Mouse (Mus musculus) heart, embryonic 12.5 days (tissue): Measurements from ENCODE around the gene Cfap73. TPM values are rescaled to one million over a fixed set of nuclear protein-coding genes. Genes with fewer than 3 reads are reported as not detected.

ENCODE experiments used
- ATAC-seq: fragments of 200-750 bp; cut with Nextera tagmentation; 2 replicates; pipeline ENCODE4 v1.8.0; 2017; ENCODE audit warnings: moderate TSS enrichment, moderate library complexity; ENCODE audit not compliant: insufficient number of reproducible peaks, low FRiP score
- H3K27ac ChIP-seq: fragments of 300-500 bp; sonication (generic); 2 replicates; pipeline ENCODE4 v1.5.1; 2016; ENCODE audit warnings: mild to moderate bottlenecking, moderate library complexity; ENCODE audit not compliant: poor library complexity, severe bottlenecking
- H3K27me3 ChIP-seq: fragments of 300-500 bp; sonication (generic); replicated peaks from 2 replicates; pipeline ENCODE4 v1.6.1; 2016; ENCODE audit warnings: mild to moderate bottlenecking, moderate library complexity
- H3K36me3 ChIP-seq: fragments of 300-500 bp; sonication (generic); 2 replicates; pipeline ENCODE4 v1.6.1; 2016; ENCODE audit warnings: mild to moderate bottlenecking, moderate library complexity
- H3K4me1 ChIP-seq: fragments of 300-500 bp; sonication (generic); replicated peaks from 2 replicates; pipeline ENCODE4 v1.6.1; 2016; ENCODE audit warnings: mild to moderate bottlenecking
- H3K4me2 ChIP-seq: fragments of 300-500 bp; sonication (generic); 2 replicates; pipeline ENCODE4 v1.6.1; 2016; ENCODE audit warnings: mild to moderate bottlenecking, moderate library complexity
- H3K4me3 ChIP-seq: fragments of 300-500 bp; sonication (generic); 2 replicates; pipeline ENCODE4 v1.5.1; 2016; ENCODE audit warnings: mild to moderate bottlenecking
- H3K9ac ChIP-seq: fragments of 300-500 bp; sonication (generic); 2 replicates; pipeline ENCODE4 v1.6.1; 2016; ENCODE audit warnings: mild to moderate bottlenecking, moderate library complexity
- H3K9me3 ChIP-seq: fragments of 300-500 bp; sonication (generic); replicated peaks from 2 replicates; pipeline ENCODE4 v1.6.1; 2016; ENCODE audit warnings: mild to moderate bottlenecking, moderate library complexity
- WGBS: fragments of 180-500 bp; shearing (Covaris S2); methylation state at CpG from one replicate; pipeline ENCODE4 v1.1.7; 2016; 5-methylcytosine and 5-hydroxymethylcytosine counted together
- polyA plus RNA-seq: library from polyadenylated mRNA; unstranded; fragments of >200 nt; fragmentation: Nextera tagmentation; extraction: Ambion mirVana; gene quantifications from 2 replicates; pipeline ENCODE4 v1.2.1, GENCODE M21; 2016

The Cfap73 gene
- polyA plus RNA-seq, 1 experiment from 2014 or later = not detected

GRCm38 (mm10) chr5:120664888-120665287, 30.9 kb upstream of the Cfap73 start:
- Histone ChIP-seq H3K4me2 (no peak overlapping the region), H3K36me3 (no peaks in the 10 kb centered on the region), H3K9me3 (no peaks in the 10 kb centered on the region), H3K9ac (no peak overlapping the region), H3K4me3 (no peak overlapping the region), H3K4me1 (no peaks in the 10 kb centered on the region), H3K27me3 (peaks cover 66% of the 10 kb centered on the region), H3K27ac (no peak overlapping the region)
- WGBS = 43% methylated on average over 2 of the region's 2 CpGs
- no peak for ATAC-seq

GRCm38 (mm10) chr5:120660816-120661215, 26.8 kb upstream of the Cfap73 start:
- Histone ChIP-seq H3K4me2 (no peak overlapping the region), H3K27ac (no peak overlapping the region), H3K9me3 (no peaks in the 10 kb centered on the region), H3K36me3 (no peaks in the 10 kb centered on the region), H3K4me3 (no peak overlapping the region), H3K9ac (no peak overlapping the region), H3K27me3 (peaks cover 70% of the 10 kb centered on the region), H3K4me1 (no peaks in the 10 kb centered on the region)
- no peak for ATAC-seq
- WGBS = 49% methylated on average over 5 of the region's 5 CpGs

DNA sequence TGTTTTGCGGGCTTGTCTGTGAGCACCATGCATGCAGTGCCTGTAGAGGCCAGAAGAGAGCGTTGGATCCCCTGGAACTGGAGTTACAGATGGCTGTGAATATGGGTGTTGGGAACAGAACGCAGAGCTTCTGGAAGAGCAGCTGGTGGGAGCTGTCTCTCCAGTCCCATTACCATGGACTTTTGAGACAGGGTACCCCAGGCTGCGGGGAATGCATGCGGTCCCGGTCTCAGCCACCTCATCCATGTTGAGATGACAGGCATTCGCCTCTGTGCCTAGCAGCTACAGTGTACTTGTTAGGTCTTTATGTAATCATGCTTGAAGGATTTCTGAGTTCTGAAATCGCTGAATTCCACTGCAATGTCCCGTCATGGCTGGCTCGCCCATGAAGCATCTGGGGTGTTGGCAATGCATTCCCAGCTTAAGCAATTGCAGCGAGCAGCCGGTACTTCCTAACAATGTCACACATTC, 22.3 kb upstream of the Cfap73 start:
- peaks cover 69% of the 10 kb centered on the region for H3K27me3 ChIP-seq
- 80% methylated on average over 12 of the region's 12 CpGs for WGBS
- no peak overlapping the region for H3K9ac ChIP-seq
- no peak for ATAC-seq
- H3K4me2 ChIP-seq = no peak overlapping the region
- H3K4me3 ChIP-seq = no peak overlapping the region
- no peaks in the 10 kb centered on the region for H3K4me1 ChIP-seq
- H3K36me3 ChIP-seq = no peaks in the 10 kb centered on the region
- no peak overlapping the region for H3K27ac ChIP-seq
- H3K9me3 ChIP-seq = no peaks in the 10 kb centered on the region

GRCm38 (mm10) chr5:120653873-120654272, 19.8 kb upstream of the Cfap73 start:
- peaks cover 80% of the 10 kb centered on the region for H3K27me3 ChIP-seq
- H3K4me3 ChIP-seq = no peak overlapping the region
- 87% methylated on average over 2 of the region's 2 CpGs for WGBS
- H3K4me2 ChIP-seq = no peak overlapping the region
- no peak overlapping the region for H3K9ac ChIP-seq
- no peaks in the 10 kb centered on the region for H3K36me3 ChIP-seq
- no peak overlapping the region for H3K27ac ChIP-seq
- peaks cover 3% of the 10 kb centered on the region for H3K4me1 ChIP-seq
- H3K9me3 ChIP-seq = no peaks in the 10 kb centered on the region
- no peak for ATAC-seq

GRCm38 (mm10) chr5:120652915-120653701, 19.1 kb upstream of the Cfap73 start:
- Histone ChIP-seq H3K27ac (no peak overlapping the region), H3K4me2 (no peak overlapping the region), H3K4me1 (peaks cover 11% of the 10 kb centered on the region), H3K9ac (no peak overlapping the region), H3K27me3 (peaks cover 76% of the 10 kb centered on the region), H3K4me3 (no peak overlapping the region), H3K9me3 (no peaks in the 10 kb centered on the region), H3K36me3 (no peaks in the 10 kb centered on the region)
- no peak for ATAC-seq
- WGBS = 82% methylated on average over 28 of the region's 28 CpGs

DNA sequence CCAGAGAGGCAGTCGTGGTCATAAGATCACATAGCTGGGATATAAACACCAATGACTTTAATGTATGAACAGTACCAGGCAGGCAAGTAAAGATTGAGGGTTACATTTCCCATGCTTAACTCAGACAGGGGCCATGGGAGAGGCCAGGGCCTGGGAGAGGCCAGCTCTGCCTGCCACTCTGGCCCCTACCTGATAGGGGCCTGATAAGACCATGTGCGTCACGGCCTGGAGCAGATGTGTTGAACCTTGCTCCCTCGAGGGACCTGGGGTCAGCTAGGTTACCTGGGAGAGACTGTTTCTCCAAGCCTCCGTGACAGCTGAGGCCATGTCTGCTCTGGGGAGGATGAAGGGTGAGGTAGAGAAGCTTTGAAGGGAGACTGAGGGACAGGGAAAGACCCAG, 17.2 kb upstream of the Cfap73 start:
- Histone ChIP-seq H3K9ac (no peak overlapping the region), H3K9me3 (no peaks in the 10 kb centered on the region), H3K4me3 (no peak overlapping the region), H3K4me2 (no peak overlapping the region), H3K4me1 (peaks cover 11% of the 10 kb centered on the region), H3K36me3 (no peaks in the 10 kb centered on the region), H3K27ac (no peak overlapping the region), H3K27me3 (peaks cover 78% of the 10 kb centered on the region)
- no peak for ATAC-seq
- 33% methylated on average over 5 of the region's 5 CpGs for WGBS

DNA sequence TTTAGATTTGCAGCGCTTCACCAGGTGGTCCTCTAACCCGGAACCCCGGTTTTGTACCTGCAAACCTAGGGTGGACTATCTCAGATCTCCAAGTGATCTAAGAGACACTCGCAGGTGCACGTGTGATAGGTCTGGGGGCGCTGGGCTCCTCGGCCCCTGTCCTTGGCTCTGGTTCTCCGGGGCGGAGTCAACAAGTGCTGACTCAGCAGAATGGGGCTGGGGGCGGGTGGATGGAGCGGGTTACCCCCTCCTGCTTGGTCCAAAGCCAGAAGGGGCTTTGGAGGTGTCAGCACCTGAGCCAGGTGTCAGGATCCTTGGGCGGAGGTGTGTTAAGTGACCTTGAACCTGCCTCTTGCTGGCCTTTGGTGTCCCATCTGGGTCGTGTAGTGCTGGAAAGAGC, 15.9 kb upstream of the Cfap73 start:
- H3K4me3 ChIP-seq = no peak overlapping the region
- H3K27me3 ChIP-seq = peaks cover 77% of the 10 kb centered on the region
- no peak overlapping the region for H3K9ac ChIP-seq
- WGBS = 20% methylated on average over 13 of the region's 13 CpGs
- peaks cover 11% of the 10 kb centered on the region for H3K4me1 ChIP-seq
- H3K27ac ChIP-seq = no peak overlapping the region
- no peak overlapping the region for H3K4me2 ChIP-seq
- H3K9me3 ChIP-seq = no peaks in the 10 kb centered on the region
- no peak for ATAC-seq
- H3K36me3 ChIP-seq = no peaks in the 10 kb centered on the region

DNA sequence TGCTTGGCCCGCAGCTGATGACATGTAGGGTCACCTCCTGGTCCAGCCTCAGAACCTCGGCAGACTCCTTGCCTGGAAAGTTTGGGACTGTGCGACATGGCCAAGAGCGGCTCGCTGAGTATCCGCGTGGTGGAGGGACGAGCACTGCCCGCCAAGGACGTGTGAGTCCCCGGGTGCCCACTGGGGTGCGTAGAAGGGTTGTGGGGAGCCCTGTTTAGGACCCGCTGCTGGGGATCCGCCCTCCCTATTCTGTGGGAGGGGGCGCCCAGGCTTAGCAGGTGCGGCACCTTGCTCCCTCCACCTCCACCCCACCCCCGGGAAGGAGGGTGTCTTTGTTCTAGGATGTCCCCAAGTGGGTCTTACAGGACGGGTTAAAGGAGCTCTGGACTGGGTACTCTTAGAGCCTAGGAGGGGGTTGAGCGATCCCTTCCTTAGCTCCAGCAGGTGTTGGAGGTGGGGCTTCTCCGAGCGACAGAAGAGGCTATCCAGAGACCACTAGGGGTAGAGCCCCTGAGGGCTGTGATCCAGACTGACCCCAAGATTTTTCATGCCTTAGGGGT, 15.4 kb upstream of the Cfap73 start:
- H3K27me3 ChIP-seq = peaks cover 72% of the 10 kb centered on the region
- no peak; the same call in none of the 2 replicates for ATAC-seq
- peak overlapping the region; percentile 50; the same call in 1 of the 2 replicates for H3K9ac ChIP-seq
- H3K4me2 ChIP-seq = peak overlapping the region; percentile 75
- WGBS = 7% methylated on average over 21 of the region's 21 CpGs
- H3K36me3 ChIP-seq = no peaks in the 10 kb centered on the region
- peaks cover 11% of the 10 kb centered on the region for H3K4me1 ChIP-seq
- peak overlapping the region; percentile 39 for H3K4me3 ChIP-seq
- H3K9me3 ChIP-seq = no peaks in the 10 kb centered on the region
- no peak overlapping the region for H3K27ac ChIP-seq

GRCm38 (mm10) chr5:120648569-120649373, 14.7 kb upstream of the Cfap73 start, which contains the start of gene Rasal1:
TSS of gene Rasal1 (plus strand) at chr5:120648812.
- H3K4me3 ChIP-seq = peak within 1 kb of the TSS; percentile 39
- peak; percentile 52 for ATAC-seq
- H3K4me1 ChIP-seq = peaks cover 13% of the 10 kb centered on the region
- WGBS = under 1% methylated on average over 53 of the region's 53 CpGs
- H3K4me2 ChIP-seq = peak within 1 kb of the TSS; percentile 75
- peaks cover 65% of the 10 kb centered on the region for H3K27me3 ChIP-seq
- H3K27ac ChIP-seq = no peak within 1 kb of the TSS
- H3K9me3 ChIP-seq = no peaks in the 10 kb centered on the region
- no peaks in the 10 kb centered on the region for H3K36me3 ChIP-seq
- H3K9ac ChIP-seq = peak within 1 kb of the TSS; percentile 50

GRCm38 (mm10) chr5:120647814-120648491, 13.9 kb upstream of the Cfap73 start:
- Histone ChIP-seq H3K27ac (no peak overlapping the region), H3K4me1 (peaks cover 18% of the 10 kb centered on the region), H3K36me3 (no peaks in the 10 kb centered on the region), H3K27me3 (peaks cover 57% of the 10 kb centered on the region), H3K4me2 (peak overlapping the region; percentile 75), H3K4me3 (no peak overlapping the region), H3K9me3 (no peaks in the 10 kb centered on the region), H3K9ac (no peak overlapping the region)
- no peak for ATAC-seq
- WGBS = 29% methylated on average over 12 of the region's 12 CpGs
